Mouse (Mus musculus) mature B cell (primary cell): ENCODE data around the gene Hist1h4d.
"Not testable (repeated sequence)": the region's sequence is repeated elsewhere in the genome, so short reads cannot be mapped to it uniquely, and the experiment has no call there.

Experiments used
- in situ Hi-C: fragments of 300-500 bp; cut with MboI; formaldehyde crosslinking; loops from 2 replicates; pipeline ENCODE4 v1.14.3; 2019

The Hist1h4d gene

GRCm38 (mm10) chr13:23573034-23573897 lies 8.1 kb upstream of the Hist1h4d start:
- in situ Hi-C loops, result not testable (repeated sequence)

- in situ Hi-C loops, result not testable (repeated sequence)
These were observed 7.4 kb upstream of the Hist1h4d start, which contains the start of the genes Hist1h2bf and Hist1h2ad for GRCm38 (mm10) chr13:23573898-23574524. Gene Hist1h2bf, minus strand, starts transcription at chr13:23574196. Gene Hist1h2ad, plus strand, starts transcription at chr13:23574381.

GRCm38 (mm10) chr13:23574546-23575170 lies 6.7 kb upstream of the Hist1h4d start:
- in situ Hi-C loops, result loop anchor here (25.0 kb wide), 1 partner anchor 113 kb away; the partner anchor contains the start of genes Hist1h1t, Hist1h2ac, Hist1h2bc and Hist1h4c

GRCm38 (mm10) chr13:23575271-23575851 lies 6.0 kb upstream of the Hist1h4d start, which contains the start of gene Hist1h3d:
Gene Hist1h3d, plus strand, starts transcription at chr13:23575763.
- in situ Hi-C loops, result loop anchor here (25.0 kb wide), 1 partner anchor 112 kb away; the partner anchor contains the start of genes Hist1h1t, Hist1h2ac, Hist1h2bc and Hist1h4c

GRCm38 (mm10) chr13:23575864-23576313 lies 5.5 kb upstream of the Hist1h4d start:
- in situ Hi-C loops, result loop anchor here (25.0 kb wide), 1 partner anchor 111 kb away; the partner anchor contains the start of genes Hist1h1t, Hist1h2ac, Hist1h2bc and Hist1h4c

- in situ Hi-C loops, result loop anchor here (25.0 kb wide), 1 partner anchor 111 kb away; the partner anchor contains the start of genes Hist1h1t, Hist1h2ac, Hist1h2bc and Hist1h4c
These were observed 5.0 kb upstream of the Hist1h4d start for GRCm38 (mm10) chr13:23576351-23576881.

GRCm38 (mm10) chr13:23576906-23577639 lies 4.3 kb upstream of the Hist1h4d start:
- in situ Hi-C loops, result loop anchor here (25.0 kb wide), 1 partner anchor 110 kb away; the partner anchor contains the start of genes Hist1h1t, Hist1h2ac, Hist1h2bc and Hist1h4c

GRCm38 (mm10) chr13:23577835-23578234 lies 3.6 kb upstream of the Hist1h4d start:
- in situ Hi-C loops, result loop anchor here (25.0 kb wide), 1 partner anchor 109 kb away; the partner anchor contains the start of genes Hist1h1t, Hist1h2ac, Hist1h2bc and Hist1h4c

- in situ Hi-C loops, result loop anchor here (5.0 to 25.0 kb wide), 4 partner anchors 35 to 1548 kb away; partner anchors contain the start of genes Hist1h1t, Hist1h2ac, Hist1h2ah and Hist1h2bc
These were observed 1.0 kb downstream of the Hist1h4d start for GRCm38 (mm10) chr13:23582219-23583056.

- in situ Hi-C loops, result loop anchor here (5.0 to 25.0 kb wide), 4 partner anchors 34 to 1549 kb away; partner anchors contain the start of genes Hist1h1t, Hist1h2ac, Hist1h2ah and Hist1h2bc
These were observed 2.1 kb downstream of the Hist1h4d start for GRCm38 (mm10) chr13:23583387-23584068.

GRCm38 (mm10) chr13:23584331-23584730 lies 2.9 kb downstream of the Hist1h4d start:
- in situ Hi-C loops, result loop anchor here (5.0 to 25.0 kb wide), 4 partner anchors 33 to 1550 kb away; partner anchors contain the start of genes Hist1h1t, Hist1h2ac, Hist1h2ah and Hist1h2bc

- in situ Hi-C loops, result loop anchor here (10.0 to 25.0 kb wide), 2 partner anchors 102 to 1550 kb away; partner anchors contain the start of genes Hist1h1t, Hist1h2ac, Hist1h2ah and Hist1h2bc
These were observed 3.6 kb downstream of the Hist1h4d start for GRCm38 (mm10) chr13:23585029-23585441.

- in situ Hi-C loops, result loop anchor here (10.0 to 25.0 kb wide), 2 partner anchors 102 to 1551 kb away; partner anchors contain the start of genes Hist1h1t, Hist1h2ac, Hist1h2ah and Hist1h2bc
These were observed 4.2 kb downstream of the Hist1h4d start for GRCm38 (mm10) chr13:23585442-23586098.

GRCm38 (mm10) chr13:23586099-23586939 lies 4.9 kb downstream of the Hist1h4d start:
- in situ Hi-C loops, result loop anchor here (10.0 to 25.0 kb wide), 2 partner anchors 101 to 1552 kb away; partner anchors contain the start of genes Hist1h1t, Hist1h2ac, Hist1h2ah and Hist1h2bc

- in situ Hi-C loops, result loop anchor here (10.0 to 25.0 kb wide), 2 partner anchors 100 to 1552 kb away; partner anchors contain the start of genes Hist1h1t, Hist1h2ac, Hist1h2ah and Hist1h2bc
These were observed 5.5 kb downstream of the Hist1h4d start for GRCm38 (mm10) chr13:23586940-23587225.

- in situ Hi-C loops, result loop anchor here (25.0 kb wide), 1 partner anchor 96 kb away; the partner anchor contains the start of genes Hist1h1t, Hist1h2ac, Hist1h2bc and Hist1h4c
These were observed 9.8 kb downstream of the Hist1h4d start for GRCm38 (mm10) chr13:23591206-23591605.
